Mouse (Mus musculus): ENCODE data around the gene Gm597. TPM values are rescaled to one million over a fixed set of nuclear protein-coding genes. Genes with fewer than 3 reads are reported as not detected.

Gene Gm597
- polyA plus RNA-seq (2014; fragmentation: Illumina TruSeq; extraction: RNeasy Lipid Tissue Mini Kit (QIAGEN cat#74804); ENCODE audit: low read depth, low replicate concordance): not detected

GRCm38 (mm10) chr1:28780152-28780551 is at the start of gene Gm597:
Gene Gm597, minus strand, starts transcription at chr1:28780252.

